Mouse (Mus musculus) heart, postnatal 25 days (tissue): ENCODE measurements around the gene Hinfp. TPM values are rescaled to one million over a fixed set of nuclear protein-coding genes. Genes with fewer than 3 reads are reported as not detected.
"Not testable (repeated sequence)": the region's sequence is repeated elsewhere in the genome, so short reads cannot be mapped to it uniquely, and the experiment has no call there.

Experiments used
- DNase-seq: peaks from one replicate; pipeline ENCODE4 v3.0.0; 2022; ENCODE audit warnings: low spot score
- intact Hi-C: fragments of 180-260 bp; cut with DNase I; formaldehyde crosslinking; loops from one replicate; pipeline ENCODE4 v1.15.1; 2025
- total RNA-seq, 2 experiments: library from RNA; stranded (reverse); gene quantifications; 2 replicates each; pipeline ENCODE4 v1.2.3; 2021

Gene Hinfp
- total RNA-seq, 2 experiments from 2014 or later = 7.9 to 12.7 TPM

GRCm38 (mm10) chr9:44334396-44335330 is 29.2 kb upstream of the Hinfp start, which contains the start of gene H2afx:
TSS of gene H2afx (plus strand) at chr9:44334694.
- DNase-seq = peak; percentile 99
- intact Hi-C loops = loop anchor here (5.0 kb wide), 1 partner anchor 42 kb away; no protein-coding TSS in a partner anchor

- intact Hi-C loops = no loop called here
- no peak for DNase-seq
Observed at GRCm38 (mm10) chr9:44332918-44333638, 27.6 kb upstream of the Hinfp start.

GRCm38 (mm10) chr9:44330736-44331135 is 25.3 kb upstream of the Hinfp start:
- no peak for DNase-seq
- intact Hi-C loops = no loop called here

- intact Hi-C loops = loop anchor here (2.0 kb wide), 1 partner anchor 23 kb away; the partner anchor contains the start of gene Hinfp
Observed at GRCm38 (mm10) chr9:44327926-44328325, 22.5 kb upstream of the Hinfp start.

GRCm38 (mm10) chr9:44327064-44327711 is 21.7 kb upstream of the Hinfp start:
- intact Hi-C loops = loop anchor here (2.0 kb wide), 1 partner anchor 22 kb away; the partner anchor contains the start of gene Hinfp
- DNase-seq = peak; percentile 51

More at GRCm38 (mm10) chr9:44327926-44328325, 22.5 kb upstream of the Hinfp start:
- no peak for DNase-seq

- intact Hi-C loops = loop anchor here (2.0 kb wide), 1 partner anchor 22 kb away; the partner anchor contains the start of gene Hinfp
- DNase-seq = peak; percentile 78
Observed at GRCm38 (mm10) chr9:44326371-44327063, 21.0 kb upstream of the Hinfp start.

- DNase-seq = no peak
- intact Hi-C loops = loop anchor here (2.0 kb wide), 1 partner anchor 21 kb away; the partner anchor contains the start of gene Hinfp
Observed at GRCm38 (mm10) chr9:44325768-44326370, 20.4 kb upstream of the Hinfp start, which contains the start of gene Dpagt1. TSS of gene Dpagt1 (plus strand) at chr9:44326019.

GRCm38 (mm10) chr9:44325032-44325767 is 19.7 kb upstream of the Hinfp start:
- intact Hi-C loops, DNase-seq: not testable (repeated sequence)

- no peak for DNase-seq
- intact Hi-C loops = no loop called here
Observed at GRCm38 (mm10) chr9:44324147-44324546, 18.7 kb upstream of the Hinfp start.

- DNase-seq, intact Hi-C loops: not testable (repeated sequence)
Observed at GRCm38 (mm10) chr9:44323656-44324055, 18.2 kb upstream of the Hinfp start.

GRCm38 (mm10) chr9:44320799-44321133 is 15.3 kb upstream of the Hinfp start:
- no peak for DNase-seq
- intact Hi-C loops = no loop called here

GRCm38 (mm10) chr9:44319887-44320798 is 14.7 kb upstream of the Hinfp start, which contains the start of gene C2cd2l:
TSS of gene C2cd2l (minus strand) at chr9:44320285.
- intact Hi-C loops = no loop called here
- peak; percentile 84 for DNase-seq

- intact Hi-C loops = no loop called here
- no peak for DNase-seq
Observed at GRCm38 (mm10) chr9:44319105-44319886, 13.8 kb upstream of the Hinfp start.

GRCm38 (mm10) chr9:44318826-44319095 is 13.3 kb upstream of the Hinfp start:
- intact Hi-C loops = no loop called here
- no peak for DNase-seq

- DNase-seq = no peak
- intact Hi-C loops = no loop called here
Observed at GRCm38 (mm10) chr9:44318076-44318825, 12.8 kb upstream of the Hinfp start.

- intact Hi-C loops = no loop called here
- no peak for DNase-seq
Observed at GRCm38 (mm10) chr9:44317452-44317851, 12.0 kb upstream of the Hinfp start.
